Mouse (Mus musculus): Measurements from ENCODE around the gene Aknad1. TPM values are rescaled to one million over a fixed set of nuclear protein-coding genes. Genes with fewer than 3 reads are reported as not detected.

Aknad1 gene
- polyA plus RNA-seq (2014; fragmentation: Nextera tagmentation; extraction: Ambion mirVana), result 0.15 and 0.20 TPM in 2 replicates

- DNase-seq (ENCODE audit: low spot score) (no peak), ATAC-seq (replicated peaks; ENCODE audit: insufficient number of reproducible peaks, low FRiP score, low TSS enrichment, low read depth) (no peak)
- WGBS, result 64% methylated on average over 8 of the region's 8 CpGs
- Histone ChIP-seq H3K4me2 (ENCODE audit: low read depth, low read length) (no peak within 1 kb of the TSS), H3K4me1 (ENCODE audit: control insufficient read depth, insufficient read depth, low read length) (no peaks in the 10 kb centered on the region), H3K9ac (replicated peaks; ENCODE audit: low read length) (no peak within 1 kb of the TSS), H3K4me3 (ENCODE audit: low read depth, low read length) (no peak within 1 kb of the TSS), H3K27ac (replicated peaks; ENCODE audit: low read depth, low read length) (no peak within 1 kb of the TSS), H3K27me3 (ENCODE audit: control insufficient read depth, insufficient read depth, low read length) (no peaks in the 10 kb centered on the region), H3K36me3 (replicated peaks; ENCODE audit: control insufficient read depth, insufficient read depth, low read depth, low read length) (no peaks in the 10 kb centered on the region), H3K9me3 (replicated peaks; ENCODE audit: control insufficient read depth, low read length) (no peaks in the 10 kb centered on the region)
Measured at GRCm38 (mm10) chr3:108739045-108739708, at the start of gene Aknad1. Gene Aknad1 (plus strand): TSS chr3:108739658.

GRCm38 (mm10) chr3:108689979-108690378 lies 49.5 kb upstream of the Aknad1 start:
- H3K36me3 ChIP-seq (replicated peaks; ENCODE audit: control insufficient read depth, insufficient read depth, low read depth, low read length), result peaks cover 6% of the 10 kb centered on the region
- ATAC-seq (replicated peaks; ENCODE audit: insufficient number of reproducible peaks, low FRiP score, low TSS enrichment, low read depth) (no peak), DNase-seq (ENCODE audit: low spot score) (peak; percentile 35)
- 61% methylated on average over 4 of the region's 4 CpGs for WGBS
- H3K4me2 ChIP-seq (ENCODE audit: low read depth, low read length), result no peak overlapping the region
- no peaks in the 10 kb centered on the region for H3K9me3 ChIP-seq (replicated peaks; ENCODE audit: control insufficient read depth, low read length)
- H3K4me1 ChIP-seq (ENCODE audit: control insufficient read depth, insufficient read depth, low read length), result no peaks in the 10 kb centered on the region
- no peak overlapping the region for H3K4me3 ChIP-seq (ENCODE audit: low read depth, low read length)
- H3K9ac ChIP-seq (replicated peaks; ENCODE audit: low read length), result no peak overlapping the region
- H3K27ac ChIP-seq (replicated peaks; ENCODE audit: low read depth, low read length), result no peak overlapping the region
- H3K27me3 ChIP-seq (ENCODE audit: control insufficient read depth, insufficient read depth, low read length), result no peaks in the 10 kb centered on the region

GRCm38 (mm10) chr3:108694321-108694720 lies 45.1 kb upstream of the Aknad1 start:
- Histone ChIP-seq H3K4me3 (ENCODE audit: low read depth, low read length) (no peak overlapping the region), H3K36me3 (replicated peaks; ENCODE audit: control insufficient read depth, insufficient read depth, low read depth, low read length) (no peaks in the 10 kb centered on the region; the same call in none of the 2 replicates), H3K4me1 (ENCODE audit: control insufficient read depth, insufficient read depth, low read length) (no peaks in the 10 kb centered on the region)

GRCm38 (mm10) chr3:108698662-108699061 lies 40.8 kb upstream of the Aknad1 start:
- 97% methylated on average over 8 of the region's 8 CpGs for WGBS
- DNase-seq (ENCODE audit: low spot score) (no peak), ATAC-seq (replicated peaks; ENCODE audit: insufficient number of reproducible peaks, low FRiP score, low TSS enrichment, low read depth) (no peak)
- H3K4me1 ChIP-seq (ENCODE audit: control insufficient read depth, insufficient read depth, low read length), result no peaks in the 10 kb centered on the region
- H3K9ac ChIP-seq (replicated peaks; ENCODE audit: low read length), result no peak overlapping the region
- no peaks in the 10 kb centered on the region for H3K9me3 ChIP-seq (replicated peaks; ENCODE audit: control insufficient read depth, low read length)
- H3K4me3 ChIP-seq (ENCODE audit: low read depth, low read length), result no peak overlapping the region
- no peaks in the 10 kb centered on the region for H3K27me3 ChIP-seq (ENCODE audit: control insufficient read depth, insufficient read depth, low read length)
- H3K4me2 ChIP-seq (ENCODE audit: low read depth, low read length), result no peak overlapping the region
- H3K27ac ChIP-seq (replicated peaks; ENCODE audit: low read depth, low read length), result no peak overlapping the region
- no peaks in the 10 kb centered on the region; the same call in none of the 2 replicates for H3K36me3 ChIP-seq (replicated peaks; ENCODE audit: control insufficient read depth, insufficient read depth, low read depth, low read length)

More at GRCm38 (mm10) chr3:108694321-108694720, 45.1 kb upstream of the Aknad1 start:
- WGBS, result 92% methylated on average over 9 of the region's 9 CpGs
- no peak overlapping the region for H3K27ac ChIP-seq (replicated peaks; ENCODE audit: low read depth, low read length)
- no peak overlapping the region for H3K9ac ChIP-seq (replicated peaks; ENCODE audit: low read length)
- no peaks in the 10 kb centered on the region for H3K9me3 ChIP-seq (replicated peaks; ENCODE audit: control insufficient read depth, low read length)
- H3K4me2 ChIP-seq (ENCODE audit: low read depth, low read length), result no peak overlapping the region
- DNase-seq (ENCODE audit: low spot score), result no peak
- no peaks in the 10 kb centered on the region for H3K27me3 ChIP-seq (ENCODE audit: control insufficient read depth, insufficient read depth, low read length)
- no peak for ATAC-seq (replicated peaks; ENCODE audit: insufficient number of reproducible peaks, low FRiP score, low TSS enrichment, low read depth)

- no peaks in the 10 kb centered on the region for H3K27me3 ChIP-seq (ENCODE audit: control insufficient read depth, insufficient read depth, low read length)
- no peaks in the 10 kb centered on the region for H3K4me1 ChIP-seq (ENCODE audit: control insufficient read depth, insufficient read depth, low read length)
- no peak overlapping the region for H3K4me2 ChIP-seq (ENCODE audit: low read depth, low read length)
- ATAC-seq (replicated peaks; ENCODE audit: insufficient number of reproducible peaks, low FRiP score, low TSS enrichment, low read depth) (no peak), DNase-seq (ENCODE audit: low spot score) (no peak)
- H3K9me3 ChIP-seq (replicated peaks; ENCODE audit: control insufficient read depth, low read length), result no peaks in the 10 kb centered on the region
- no peaks in the 10 kb centered on the region; the same call in none of the 2 replicates for H3K36me3 ChIP-seq (replicated peaks; ENCODE audit: control insufficient read depth, insufficient read depth, low read depth, low read length)
- 90% methylated on average over 4 of the region's 4 CpGs for WGBS
- H3K4me3 ChIP-seq (ENCODE audit: low read depth, low read length), result no peak overlapping the region
- no peak overlapping the region for H3K9ac ChIP-seq (replicated peaks; ENCODE audit: low read length)
- H3K27ac ChIP-seq (replicated peaks; ENCODE audit: low read depth, low read length), result no peak overlapping the region
Measured at GRCm38 (mm10) chr3:108699786-108700185, 39.7 kb upstream of the Aknad1 start.

- ATAC-seq (replicated peaks; ENCODE audit: insufficient number of reproducible peaks, low FRiP score, low TSS enrichment, low read depth) (no peak), DNase-seq (ENCODE audit: low spot score) (peak; percentile 48)
- Histone ChIP-seq H3K9me3 (replicated peaks; ENCODE audit: control insufficient read depth, low read length) (no peaks in the 10 kb centered on the region), H3K9ac (replicated peaks; ENCODE audit: low read length) (no peak overlapping the region), H3K4me2 (ENCODE audit: low read depth, low read length) (no peak overlapping the region), H3K27ac (replicated peaks; ENCODE audit: low read depth, low read length) (no peak overlapping the region), H3K27me3 (ENCODE audit: control insufficient read depth, insufficient read depth, low read length) (no peaks in the 10 kb centered on the region), H3K4me1 (ENCODE audit: control insufficient read depth, insufficient read depth, low read length) (no peaks in the 10 kb centered on the region), H3K36me3 (replicated peaks; ENCODE audit: control insufficient read depth, insufficient read depth, low read depth, low read length) (no peaks in the 10 kb centered on the region; the same call in none of the 2 replicates), H3K4me3 (ENCODE audit: low read depth, low read length) (no peak overlapping the region)
- 70% methylated on average over 1 of the region's 1 CpGs for WGBS
Measured at GRCm38 (mm10) chr3:108701256-108701655, 38.2 kb upstream of the Aknad1 start.

GRCm38 (mm10) chr3:108702789-108703188 lies 36.7 kb upstream of the Aknad1 start:
- H3K4me1 ChIP-seq (ENCODE audit: control insufficient read depth, insufficient read depth, low read length), result no peaks in the 10 kb centered on the region
- WGBS, result 95% methylated on average over 8 of the region's 8 CpGs
- no peaks in the 10 kb centered on the region for H3K27me3 ChIP-seq (ENCODE audit: control insufficient read depth, insufficient read depth, low read length)
- no peak for ATAC-seq (replicated peaks; ENCODE audit: insufficient number of reproducible peaks, low FRiP score, low TSS enrichment, low read depth)
- H3K27ac ChIP-seq (replicated peaks; ENCODE audit: low read depth, low read length), result no peak overlapping the region
- H3K4me3 ChIP-seq (ENCODE audit: low read depth, low read length), result no peak overlapping the region
- H3K9me3 ChIP-seq (replicated peaks; ENCODE audit: control insufficient read depth, low read length), result no peaks in the 10 kb centered on the region
- H3K4me2 ChIP-seq (ENCODE audit: low read depth, low read length), result no peak overlapping the region
- no peaks in the 10 kb centered on the region; the same call in none of the 2 replicates for H3K36me3 ChIP-seq (replicated peaks; ENCODE audit: control insufficient read depth, insufficient read depth, low read depth, low read length)
- no peak for DNase-seq (ENCODE audit: low spot score)
- no peak overlapping the region for H3K9ac ChIP-seq (replicated peaks; ENCODE audit: low read length)

- Histone ChIP-seq H3K9me3 (replicated peaks; ENCODE audit: control insufficient read depth, low read length) (no peaks in the 10 kb centered on the region), H3K27ac (replicated peaks; ENCODE audit: low read depth, low read length) (no peak overlapping the region), H3K9ac (replicated peaks; ENCODE audit: low read length) (no peak overlapping the region), H3K4me2 (ENCODE audit: low read depth, low read length) (no peak overlapping the region), H3K4me1 (ENCODE audit: control insufficient read depth, insufficient read depth, low read length) (no peaks in the 10 kb centered on the region), H3K27me3 (ENCODE audit: control insufficient read depth, insufficient read depth, low read length) (no peaks in the 10 kb centered on the region), H3K4me3 (ENCODE audit: low read depth, low read length) (no peak overlapping the region), H3K36me3 (replicated peaks; ENCODE audit: control insufficient read depth, insufficient read depth, low read depth, low read length) (no peaks in the 10 kb centered on the region)
- 85% methylated on average over 5 of the region's 5 CpGs for WGBS
- DNase-seq (ENCODE audit: low spot score), result no peak
- no peak for ATAC-seq (replicated peaks; ENCODE audit: insufficient number of reproducible peaks, low FRiP score, low TSS enrichment, low read depth)
Measured at GRCm38 (mm10) chr3:108711296-108711695, 28.2 kb upstream of the Aknad1 start.
